In the genomic region with DNA sequence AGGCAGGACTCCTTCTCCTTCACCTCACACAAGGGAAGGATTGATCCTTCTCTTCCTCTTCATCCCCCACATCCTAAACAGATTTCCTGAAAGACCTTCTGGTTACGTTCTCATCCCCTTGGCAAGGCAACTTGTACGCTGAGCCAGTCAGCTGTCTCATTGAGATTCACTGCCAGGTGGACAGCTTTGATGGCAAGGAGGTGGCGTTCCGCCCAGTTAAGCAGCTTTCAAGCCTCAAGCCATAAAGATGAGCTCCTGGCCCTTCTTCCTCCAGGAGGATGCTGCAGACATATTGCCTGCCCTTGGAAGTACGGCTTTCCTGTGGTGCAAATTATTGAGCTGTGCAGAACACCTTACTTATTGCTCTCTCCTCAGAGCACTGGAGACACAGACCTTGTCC, we compare ENCODE assay signal across 13 mouse cellular contexts.
DNase-seq lines count a peak whose midpoint lies in the region; ATAC-seq and TF ChIP-seq lines count a peak whose summit lies in the region.
"Had no signal": no experiment of that assay in that cellular context is flagged by ENCODE, and none has a peak within 500 bp of the region (broad histone marks: within the 10 kb centered on the region; RNA-seq: fewer than 3 reads in every experiment).

No protein-coding gene starts in this region.

- peak; percentile 8 for DNase-seq in adrenal gland, postnatal 25 days
- no peak for DNase-seq in adrenal gland, postnatal 4 days (ENCODE audit: low spot score in 2 of 2)
- DNase-seq in gastrocnemius, adult 18-20 months (ENCODE audit: low spot score) = peak; percentile 66
- no peak for DNase-seq in testis, postnatal 14 days (ENCODE audit: low spot score)
- DNase-seq: kidney, postnatal 14 days; thymus, postnatal 36 days had no signal

- no peaks in the 10 kb centered on the region for H3K79me2 ChIP-seq in myocyte (ENCODE audit: control insufficient read depth, insufficient read depth)

- no peaks in the 10 kb centered on the region for H3K36me3 ChIP-seq in neural tube, embryonic 14.5 days (ENCODE audit: control insufficient read depth, insufficient read depth, low read length)
- H3K36me3 ChIP-seq in neural tube, embryonic 15.5 days = no peaks in the 10 kb centered on the region
- no peaks in the 10 kb centered on the region for H3K36me3 ChIP-seq in myocyte (ENCODE audit: control insufficient read depth, insufficient read depth)
- H3K36me3 ChIP-seq in midbrain, embryonic 16.5 days (ENCODE audit: control insufficient read depth, insufficient read depth, low read length) = no peaks in the 10 kb centered on the region
- H3K36me3 ChIP-seq: embryonic facial prominence, embryonic 12.5 days; heart, embryonic 13.5 days; midbrain, embryonic 15.5 days had no signal

- H3K4me2 ChIP-seq in neural tube, embryonic 14.5 days (ENCODE audit: low read depth, low read length) = no peak overlapping the region
- H3K4me2 ChIP-seq in neural tube, embryonic 15.5 days = no peak overlapping the region
- no peak overlapping the region for H3K4me2 ChIP-seq in myocyte (ENCODE audit: low read depth)
- H3K4me2 ChIP-seq in midbrain, embryonic 16.5 days (ENCODE audit: low read length) = no peak overlapping the region
- H3K4me2 ChIP-seq: embryonic facial prominence, embryonic 12.5 days; heart, embryonic 13.5 days; midbrain, embryonic 15.5 days had no signal

- no peaks in the 10 kb centered on the region for H3K27me3 ChIP-seq in neural tube, embryonic 14.5 days (ENCODE audit: control insufficient read depth, insufficient read depth, low read length)
- no peaks in the 10 kb centered on the region for H3K27me3 ChIP-seq in neural tube, embryonic 15.5 days (replicated peaks)
- no peaks in the 10 kb centered on the region for H3K27me3 ChIP-seq in myocyte (ENCODE audit: control insufficient read depth, insufficient read depth, insufficient read length)
- H3K27me3 ChIP-seq in midbrain, embryonic 16.5 days (ENCODE audit: control insufficient read depth, insufficient read depth, low read depth, low read length) = no peaks in the 10 kb centered on the region
- H3K27me3 ChIP-seq: embryonic facial prominence, embryonic 12.5 days; heart, embryonic 13.5 days; midbrain, embryonic 15.5 days had no signal

- TF ChIP-seq POLR2A in myocyte (IDR thresholded peaks at IDR 0.05; ENCODE audit: insufficient read length, low read depth) = no peak

- no peak overlapping the region for H3K27ac ChIP-seq in neural tube, embryonic 14.5 days (ENCODE audit: low read depth, low read length)
- no peak overlapping the region; the same call in 1 of the 2 replicates for H3K27ac ChIP-seq in neural tube, embryonic 15.5 days (replicated peaks)
- no peak overlapping the region for H3K27ac ChIP-seq in midbrain, embryonic 16.5 days (ENCODE audit: low read length)
- H3K27ac ChIP-seq: embryonic facial prominence, embryonic 12.5 days; heart, embryonic 13.5 days; midbrain, embryonic 15.5 days had no signal

- no peaks in the 10 kb centered on the region for H3K9me3 ChIP-seq in neural tube, embryonic 14.5 days (ENCODE audit: control insufficient read depth, low read length)
- H3K9me3 ChIP-seq in neural tube, embryonic 15.5 days (replicated peaks) = no peaks in the 10 kb centered on the region
- H3K9me3 ChIP-seq in midbrain, embryonic 16.5 days (replicated peaks; ENCODE audit: control insufficient read depth, low read length, poor library complexity, severe bottlenecking) = no peaks in the 10 kb centered on the region
- H3K9me3 ChIP-seq: embryonic facial prominence, embryonic 12.5 days; heart, embryonic 13.5 days; midbrain, embryonic 15.5 days had no signal

- H3K4me3 ChIP-seq in neural tube, embryonic 14.5 days (ENCODE audit: low read depth, low read length) = no peak overlapping the region
- no peak overlapping the region for H3K4me3 ChIP-seq in neural tube, embryonic 15.5 days (replicated peaks)
- H3K4me3 ChIP-seq in myocyte = no peak overlapping the region
- no peak overlapping the region for H3K4me3 ChIP-seq in midbrain, embryonic 16.5 days (ENCODE audit: low read depth, low read length)
- H3K4me3 ChIP-seq: embryonic facial prominence, embryonic 12.5 days; heart, embryonic 13.5 days; midbrain, embryonic 15.5 days had no signal

- peak; percentile 44; the same call in 1 of the 2 replicates for ATAC-seq in neural tube, embryonic 14.5 days (ENCODE audit: low read depth)
- ATAC-seq in neural tube, embryonic 15.5 days (ENCODE audit: low FRiP score) = no peak
- ATAC-seq in midbrain, embryonic 16.5 days = no peak
- ATAC-seq: midbrain, embryonic 15.5 days had no signal

- H3ac ChIP-seq in myocyte (ENCODE audit: control insufficient read depth, insufficient read length) = no peak overlapping the region

- 40% methylated on average over 5 of the region's 5 CpGs for WGBS in neural tube, embryonic 14.5 days
- 48% methylated on average over 5 of the region's 5 CpGs for WGBS in neural tube, embryonic 15.5 days
- 51% methylated on average over 5 of the region's 5 CpGs for WGBS in midbrain, embryonic 16.5 days

- no peaks in the 10 kb centered on the region for H3K4me1 ChIP-seq in neural tube, embryonic 14.5 days (ENCODE audit: control insufficient read depth, insufficient read depth, low read length)
- H3K4me1 ChIP-seq in neural tube, embryonic 15.5 days = 0 out of 2 replicates have a peak, but pooled peaks cover 3% of the 10 kb centered on the region
- no peaks in the 10 kb centered on the region for H3K4me1 ChIP-seq in midbrain, embryonic 16.5 days (ENCODE audit: control insufficient read depth, insufficient read depth, low read length)
- H3K4me1 ChIP-seq: embryonic facial prominence, embryonic 12.5 days; heart, embryonic 13.5 days; midbrain, embryonic 15.5 days had no signal

- no peak overlapping the region for H3K9ac ChIP-seq in neural tube, embryonic 14.5 days (replicated peaks; ENCODE audit: low read depth, low read length)
- no peak overlapping the region for H3K9ac ChIP-seq in neural tube, embryonic 15.5 days (replicated peaks)
- H3K9ac ChIP-seq in midbrain, embryonic 16.5 days (ENCODE audit: low read depth, low read length) = no peak overlapping the region
- H3K9ac ChIP-seq: embryonic facial prominence, embryonic 12.5 days; heart, embryonic 13.5 days; midbrain, embryonic 15.5 days had no signal

TF ChIP-seq in myocyte, 11 proteins besides CTCF, POLR2A, EP300 and RAD21:
- TF ChIP-seq MYOD1 (IDR thresholded peaks at IDR 0.05; ENCODE audit: control insufficient read depth in 1 of 3, insufficient read length in 2 of 3, low read depth in 2 of 3) (peak; percentile 10 to 85 (median 76)), SRF (IDR thresholded peaks at IDR 0.05; ENCODE audit: control insufficient read depth, insufficient read length, low read depth) (no peak)

Comparison
In these comparisons a context has a peak if more than half of its experiments do, and no peak if none do; other contexts are left out.
1. DNase-seq: peak in adrenal gland, postnatal 25 days (single experiment) and gastrocnemius, adult 18-20 months (single experiment); none in adrenal gland, postnatal 4 days (0 of 2) and testis, postnatal 14 days (single experiment).